Mouse (Mus musculus) brain, embryonic 14.5 days (tissue): Measurements from ENCODE around the gene Hectd3.

ENCODE experiments used
- CTCF ChIP-seq: fragments of 200-500 bp; IDR thresholded peaks from 2 replicates; pipeline ENCODE4 v1.5.1; 2012; ENCODE audit warnings: inconsistent platforms, mild to moderate bottlenecking, moderate library complexity, borderline replicate concordance; ENCODE audit not compliant: insufficient read depth, insufficient read length; ENCODE audit errors: extremely low read depth
- POLR2A ChIP-seq: fragments of 200-500 bp; IDR thresholded peaks from 2 replicates; pipeline ENCODE4 v1.6.1; 2012; ENCODE audit warnings: mild to moderate bottlenecking, inconsistent platforms, borderline replicate concordance; ENCODE audit not compliant: poor library complexity, insufficient read depth, insufficient read length, severe bottlenecking; ENCODE audit errors: extremely low read depth

DNA sequence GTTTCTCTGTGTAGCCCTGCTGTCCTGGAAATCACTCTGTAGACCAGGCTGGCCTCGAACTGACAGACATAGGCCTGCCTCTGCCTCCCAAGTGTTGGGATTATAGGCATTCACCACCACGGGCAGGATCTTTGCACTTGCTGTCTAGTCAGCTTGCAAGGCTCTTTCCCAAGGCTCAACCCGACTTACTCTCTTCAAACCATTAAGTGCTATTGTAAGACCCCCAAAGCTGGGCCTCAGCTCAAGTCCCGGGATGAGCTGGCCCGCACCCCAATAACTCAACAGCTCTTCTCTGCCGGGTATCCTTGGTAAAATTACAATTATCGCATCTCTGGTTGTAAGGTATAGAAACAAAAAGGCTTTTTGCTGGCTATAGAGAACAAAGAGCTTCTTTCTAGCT is 23.2 kb downstream of the Hectd3 start:
- TF ChIP-seq POLR2A (no peak), CTCF (no peak)
